Mouse (Mus musculus): ENCODE measurements around the gene Eps8.
"Not testable (repeated sequence)": the region's sequence is repeated elsewhere in the genome, so short reads cannot be mapped to it uniquely, and the experiment has no call there.

The Eps8 gene

GRCm38 (mm10) chr6:137512753-137513152 lies 141.9 kb downstream of the Eps8 start:
- no peak for DNase-seq (ENCODE audit: low read depth)

- DNase-seq (ENCODE audit: low read depth): no peak
Observed at GRCm38 (mm10) chr6:137509341-137510045, 145.2 kb downstream of the Eps8 start.

DNA sequence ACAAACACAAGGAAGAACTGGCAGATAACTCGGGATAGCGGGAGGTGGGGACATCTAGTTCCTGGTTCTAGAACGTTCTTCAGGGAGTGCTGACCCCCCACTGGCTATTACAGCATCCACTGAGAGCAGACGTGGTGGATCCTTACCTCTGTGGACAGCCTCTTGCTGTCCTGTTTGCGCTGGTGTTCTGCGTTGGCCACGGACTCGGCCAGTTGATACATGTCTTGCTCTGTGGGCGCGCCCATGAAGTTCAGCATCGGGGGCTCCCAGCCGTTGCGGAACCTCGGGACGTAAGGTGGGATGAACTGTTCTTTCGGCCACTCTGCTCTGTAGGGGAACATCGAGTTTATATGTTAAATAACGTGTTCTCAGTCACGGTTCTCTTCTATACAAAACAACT lies 145.7 kb downstream of the Eps8 start:
- DNase-seq (ENCODE audit: low read depth): no peak

DNA sequence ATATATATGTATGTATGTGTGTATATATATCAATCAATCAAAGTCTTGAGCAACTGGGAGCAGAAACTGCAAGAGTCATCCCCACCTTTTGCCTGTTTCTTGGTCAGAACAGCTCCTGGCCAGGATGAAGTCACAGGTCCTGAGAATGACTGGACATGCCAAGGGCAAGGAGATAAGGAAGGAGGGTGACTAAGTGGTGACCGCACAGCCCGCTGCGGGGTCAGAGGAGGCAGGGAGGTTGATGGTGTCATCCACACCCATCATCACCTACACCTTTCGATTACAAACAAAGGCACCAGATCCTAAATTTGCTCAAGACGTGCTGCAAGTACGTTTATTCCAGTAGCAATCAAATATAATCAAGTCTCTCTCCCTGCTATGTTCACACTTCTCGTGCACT lies 148.1 kb downstream of the Eps8 start:
- DNase-seq (ENCODE audit: low read depth): no peak

DNA sequence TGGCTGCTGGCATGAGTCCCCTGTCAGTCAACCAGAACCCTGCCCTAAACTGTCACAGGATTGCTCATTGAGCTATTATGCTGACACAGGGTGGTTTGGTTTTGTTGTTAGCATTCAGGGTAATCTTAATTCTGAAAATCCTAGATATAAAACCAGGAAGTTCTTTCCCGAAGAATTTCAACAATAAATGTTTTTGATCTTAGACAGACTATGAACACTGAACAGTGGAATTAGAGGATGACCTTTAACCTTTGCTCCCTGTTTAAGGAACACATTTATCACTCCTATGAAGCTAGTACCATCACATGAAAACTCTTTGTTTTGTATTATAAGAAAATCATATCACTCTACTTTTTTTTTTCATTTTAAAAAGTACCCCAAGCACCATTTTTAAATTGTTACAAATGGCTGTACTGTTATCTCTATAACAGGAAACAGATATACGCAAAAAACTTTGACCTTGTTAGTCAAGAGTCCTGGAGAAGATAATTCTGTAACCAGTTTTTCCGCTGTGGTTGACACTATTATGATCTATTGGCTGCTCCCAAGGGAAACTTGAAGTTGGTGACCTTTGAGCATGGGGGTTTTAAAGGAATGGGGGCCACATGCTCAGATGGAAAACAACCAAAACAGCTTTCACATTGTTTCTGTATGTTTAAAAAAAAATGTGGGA lies 149.0 kb downstream of the Eps8 start:
- DNase-seq (ENCODE audit: low read depth): no peak

DNA sequence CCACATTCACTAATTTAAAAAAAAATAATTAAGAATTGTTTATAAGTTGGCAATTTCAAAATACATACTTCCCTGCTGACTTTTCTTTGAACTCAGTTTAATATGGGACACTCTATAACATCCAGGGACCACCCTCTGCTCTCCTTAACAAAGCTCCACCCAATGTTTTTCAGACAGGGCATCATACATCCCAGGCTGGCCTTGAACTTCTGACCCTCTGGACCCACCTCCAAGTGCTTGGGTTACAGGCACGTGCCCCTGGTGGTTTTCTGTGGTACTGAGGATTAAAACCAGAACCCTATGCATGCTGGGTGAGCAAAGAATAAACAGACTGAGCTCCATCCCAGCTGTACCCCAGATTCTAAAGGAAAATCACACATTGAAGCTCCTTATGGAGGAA lies 150.6 kb downstream of the Eps8 start:
- DNase-seq (ENCODE audit: low read depth): no peak

DNA sequence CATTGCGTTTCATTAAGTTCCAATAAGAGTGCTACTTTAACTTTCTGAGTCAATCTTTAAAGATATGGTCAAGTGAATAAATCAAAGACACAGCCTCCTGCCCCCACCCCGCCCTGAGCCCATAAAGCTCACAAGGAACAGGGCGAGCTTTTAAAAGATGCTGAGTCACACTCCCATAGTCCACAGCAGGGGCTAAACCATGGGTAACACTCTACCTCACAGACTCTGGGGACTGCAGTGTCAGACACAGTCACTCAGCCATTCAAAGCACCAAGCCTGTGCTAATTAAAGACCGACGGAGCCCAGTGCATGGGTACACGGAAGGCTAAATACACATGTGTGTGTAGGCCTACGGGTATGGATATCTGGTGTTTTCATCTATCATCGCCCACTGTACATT lies 151.2 kb downstream of the Eps8 start:
- no peak for DNase-seq (ENCODE audit: low read depth)

DNA sequence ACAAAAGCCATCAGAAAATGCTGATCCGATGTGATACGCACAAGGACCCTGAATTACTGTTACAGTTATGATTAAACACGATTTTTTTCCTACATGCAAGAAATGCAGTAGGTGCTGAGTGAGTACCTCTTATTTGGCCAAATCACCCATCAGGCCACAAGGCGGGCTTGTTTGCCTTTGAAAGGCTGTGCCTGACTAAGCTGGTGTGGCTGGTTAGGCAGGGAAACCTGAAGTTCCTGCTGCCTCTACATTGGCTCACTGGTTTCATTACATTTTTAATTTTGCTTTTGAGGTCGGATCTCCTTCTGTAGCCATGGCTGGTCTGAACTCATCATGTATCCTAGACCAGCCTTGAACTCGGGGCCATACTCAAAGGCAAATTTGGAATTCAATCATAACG lies 151.7 kb downstream of the Eps8 start:
- no peak for DNase-seq (ENCODE audit: low read depth)

GRCm38 (mm10) chr6:137498781-137499180 lies 155.9 kb downstream of the Eps8 start:
- no peak for DNase-seq (ENCODE audit: low read depth)

DNA sequence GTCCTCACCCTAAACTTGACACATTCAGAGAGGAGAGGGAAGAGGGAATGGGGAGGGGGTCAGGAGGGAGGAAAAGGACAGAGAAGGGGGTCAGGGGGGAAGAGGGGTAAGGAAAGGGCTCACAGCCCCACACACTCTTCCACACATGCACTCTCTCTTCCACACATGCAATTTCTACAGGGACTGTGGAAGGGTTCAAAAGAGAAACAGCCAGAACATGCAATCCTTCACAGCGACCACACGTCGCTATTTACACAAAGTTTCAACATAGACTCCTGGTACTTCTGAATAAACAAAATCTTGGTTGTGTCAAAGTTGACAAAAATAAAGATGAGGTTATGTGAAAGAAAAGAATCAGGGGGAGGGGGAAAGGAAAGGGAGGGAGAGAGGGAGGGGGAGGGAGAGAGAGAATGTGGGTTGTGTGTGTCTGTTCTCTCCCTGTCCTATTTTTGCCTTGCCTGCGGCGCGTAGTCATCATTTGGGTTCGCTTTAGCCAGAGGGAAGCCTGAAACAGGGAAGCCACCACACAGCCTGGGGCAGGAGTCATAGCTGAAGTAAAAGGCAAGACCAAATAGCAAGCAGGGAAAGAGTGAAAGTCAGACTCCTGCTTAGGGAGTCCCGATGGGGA lies 157.4 kb downstream of the Eps8 start:
- DNase-seq (ENCODE audit: low read depth): no peak

GRCm38 (mm10) chr6:137496562-137496961 lies 158.1 kb downstream of the Eps8 start:
- no peak for DNase-seq (ENCODE audit: low read depth)

GRCm38 (mm10) chr6:137495233-137495632 lies 159.4 kb downstream of the Eps8 start:
- no peak for DNase-seq (ENCODE audit: low read depth)

DNA sequence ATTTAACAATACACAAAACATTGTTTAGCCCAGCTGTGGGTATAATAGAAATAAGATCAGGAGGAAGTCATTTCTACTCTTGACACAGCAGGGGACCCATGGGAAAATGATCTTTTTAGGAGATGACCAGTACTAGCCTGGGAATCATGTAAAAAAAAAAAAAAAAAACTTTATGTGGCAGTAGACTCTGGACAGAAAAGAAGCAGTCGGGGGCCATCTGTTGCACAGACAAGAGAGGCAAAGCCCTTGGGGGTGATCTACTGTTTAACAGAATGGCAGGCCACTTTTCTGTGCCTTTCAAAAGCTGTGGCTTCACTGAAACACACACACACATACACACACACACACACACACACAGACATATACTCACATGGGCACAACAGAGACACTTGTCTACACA lies 159.9 kb downstream of the Eps8 start:
- DNase-seq (ENCODE audit: low read depth): no peak

DNA sequence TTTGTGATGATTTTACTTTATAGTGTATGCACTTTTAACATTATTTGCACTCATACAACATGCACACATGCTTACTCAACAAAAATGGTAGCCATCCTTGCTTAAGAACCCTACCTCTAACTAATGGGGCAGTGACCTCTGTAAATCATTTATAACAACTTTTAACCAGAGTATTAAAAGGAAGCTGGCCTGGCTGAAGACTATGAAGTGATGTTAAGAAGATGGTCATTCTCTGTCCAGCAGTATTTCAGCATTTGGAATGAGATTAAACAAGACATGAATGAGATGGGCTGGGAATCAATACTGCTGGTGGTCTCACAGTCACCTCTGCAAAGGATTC lies 160.6 kb downstream of the Eps8 start:
- DNase-seq (ENCODE audit: low read depth): no peak

DNA sequence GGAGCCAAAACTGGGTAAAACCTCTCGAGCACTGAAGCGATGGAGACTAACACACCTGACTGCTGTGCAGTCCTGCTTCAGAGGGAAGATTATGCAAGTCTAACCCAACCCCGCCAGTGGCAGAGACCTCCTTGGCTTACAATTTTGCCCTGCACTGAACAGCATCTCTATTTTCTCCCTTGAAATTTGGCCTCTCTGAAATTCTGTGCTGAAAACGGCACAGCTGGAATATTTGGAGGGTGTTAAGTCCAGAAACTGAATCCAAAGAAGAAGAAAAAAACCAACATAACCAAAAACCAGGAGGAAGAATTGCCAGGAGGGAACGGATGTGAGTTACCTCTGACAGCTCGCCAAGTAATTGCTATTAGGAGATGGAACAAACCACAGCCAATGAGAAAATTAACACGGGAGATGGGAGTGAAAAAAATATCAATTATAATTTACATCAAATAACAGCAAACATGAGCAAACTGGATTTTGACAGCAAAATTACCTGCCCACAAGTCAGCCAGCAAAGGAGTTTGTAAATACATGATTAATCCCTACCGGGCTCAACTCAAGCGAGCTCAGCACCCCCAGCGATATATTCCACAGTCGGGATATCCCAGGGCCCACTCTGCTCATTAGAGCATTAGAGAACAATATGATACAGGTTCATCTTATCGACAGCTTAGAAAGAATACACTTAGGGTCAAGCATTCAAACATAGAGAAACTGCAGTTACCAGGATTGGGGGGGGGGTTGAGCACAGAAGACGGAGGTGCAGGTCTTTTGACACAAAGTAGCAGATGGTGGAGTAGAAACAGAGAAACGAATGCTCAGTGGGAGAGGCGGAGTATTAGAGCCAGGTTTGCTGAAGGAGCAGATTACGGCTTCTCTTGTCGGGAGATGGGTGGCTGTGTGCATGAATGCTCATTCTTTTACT lies 161.2 kb downstream of the Eps8 start:
- no peak for DNase-seq (ENCODE audit: low read depth)

DNA sequence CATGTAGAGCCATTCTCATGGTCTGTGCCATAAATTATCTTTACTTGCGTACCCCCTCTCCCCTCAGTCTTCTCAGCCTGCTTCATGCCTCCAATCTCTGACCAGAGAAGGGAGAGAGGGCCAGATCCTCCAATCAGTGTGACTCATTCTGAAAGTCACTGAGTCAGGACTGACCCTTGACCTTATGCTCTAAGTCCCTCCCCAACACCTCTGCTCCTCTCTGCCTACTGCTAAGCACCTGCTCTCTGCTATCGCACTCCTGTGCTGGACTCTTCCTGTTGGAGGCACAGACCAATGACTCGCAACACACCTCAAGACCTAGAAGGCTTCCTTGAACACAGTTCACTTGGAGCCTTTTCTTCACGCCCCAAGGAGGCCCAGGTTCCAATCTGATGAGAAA lies 162.1 kb downstream of the Eps8 start:
- no peak for DNase-seq (ENCODE audit: low read depth)

DNA sequence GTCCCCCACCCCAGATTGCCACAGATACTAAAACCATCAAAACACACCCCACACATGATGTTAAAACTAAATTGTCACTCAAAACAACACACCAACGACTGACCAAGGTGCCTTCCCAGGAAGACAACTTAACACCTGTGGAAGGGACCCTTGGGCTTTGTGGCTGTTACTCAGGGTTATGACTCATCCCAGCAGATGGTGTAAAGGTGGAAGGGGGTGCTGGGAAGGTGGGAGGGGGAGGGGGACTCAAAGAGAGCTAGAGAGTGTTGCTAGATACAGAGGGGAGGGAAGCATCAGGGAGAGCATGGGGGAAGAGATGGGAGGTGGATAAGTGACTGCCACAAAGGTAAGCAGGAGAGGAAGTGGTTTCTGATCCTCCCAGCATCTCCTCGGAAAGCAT lies 163.0 kb downstream of the Eps8 start:
- DNase-seq (ENCODE audit: low read depth): peak; percentile 22

GRCm38 (mm10) chr6:137490115-137490514 lies 164.6 kb downstream of the Eps8 start:
- no peak for DNase-seq (ENCODE audit: low read depth)

- no peak for DNase-seq (ENCODE audit: low read depth)
Observed at GRCm38 (mm10) chr6:137487443-137487842, 167.2 kb downstream of the Eps8 start.

DNA sequence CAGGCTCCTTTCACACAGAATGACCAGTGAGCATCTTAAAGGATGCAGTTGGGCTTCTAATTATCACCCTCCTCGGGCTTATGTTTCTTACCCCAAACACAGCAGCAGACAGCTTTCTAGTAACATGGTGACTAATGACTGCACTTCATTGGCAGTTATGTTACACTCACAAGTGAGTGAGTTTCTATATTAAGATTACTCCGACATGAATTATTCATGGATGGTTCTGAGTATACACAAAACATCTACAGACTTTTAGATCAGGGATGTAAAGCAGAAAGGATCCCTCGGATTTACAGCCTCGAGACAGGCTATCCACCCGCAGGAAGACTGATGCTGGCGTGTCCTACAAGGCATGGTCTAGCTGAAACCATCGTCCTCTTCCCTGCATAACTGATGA lies 171.8 kb downstream of the Eps8 start:
- no peak for DNase-seq (ENCODE audit: low read depth)

DNA sequence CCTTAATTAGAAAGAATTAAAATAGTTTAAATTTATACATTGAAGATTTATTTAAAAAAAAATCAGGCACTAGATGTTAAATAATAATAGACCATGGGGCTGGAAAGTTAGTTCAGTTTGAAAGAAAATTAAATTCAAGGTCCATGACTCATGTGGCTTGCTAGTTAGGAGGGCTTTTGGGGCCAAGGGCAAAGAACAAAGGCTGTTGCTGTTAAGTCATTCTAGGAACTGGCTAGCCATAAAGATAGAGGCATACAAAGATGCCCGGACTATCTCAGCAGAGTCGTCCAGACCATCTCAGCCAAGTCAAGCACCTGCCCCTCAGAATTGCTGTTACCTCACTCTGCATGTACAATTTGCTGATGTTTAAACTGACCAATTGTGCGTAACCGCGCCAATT lies 179.0 kb downstream of the Eps8 start:
- not testable (repeated sequence) for DNase-seq (ENCODE audit: low read depth)

DNA sequence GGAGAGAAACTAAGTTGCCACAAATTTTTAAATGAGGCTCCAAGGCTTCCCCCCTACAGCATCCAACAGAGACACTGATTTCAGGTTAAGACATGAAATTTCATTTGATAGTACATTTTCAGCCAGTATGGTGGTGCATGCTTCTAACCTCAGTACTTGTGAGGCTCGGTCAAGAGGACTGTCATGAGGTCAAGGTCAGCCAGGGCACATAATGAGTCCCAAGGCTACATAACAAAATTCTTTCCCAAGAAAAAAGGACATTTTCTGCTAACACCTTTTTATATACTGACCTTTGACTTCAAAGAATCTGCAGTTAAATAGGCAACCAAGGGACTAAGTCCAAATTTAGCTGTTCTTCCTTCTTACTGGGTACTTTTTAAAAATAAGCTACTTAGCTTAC lies 181.2 kb downstream of the Eps8 start:
- no peak for DNase-seq (ENCODE audit: low read depth)

DNA sequence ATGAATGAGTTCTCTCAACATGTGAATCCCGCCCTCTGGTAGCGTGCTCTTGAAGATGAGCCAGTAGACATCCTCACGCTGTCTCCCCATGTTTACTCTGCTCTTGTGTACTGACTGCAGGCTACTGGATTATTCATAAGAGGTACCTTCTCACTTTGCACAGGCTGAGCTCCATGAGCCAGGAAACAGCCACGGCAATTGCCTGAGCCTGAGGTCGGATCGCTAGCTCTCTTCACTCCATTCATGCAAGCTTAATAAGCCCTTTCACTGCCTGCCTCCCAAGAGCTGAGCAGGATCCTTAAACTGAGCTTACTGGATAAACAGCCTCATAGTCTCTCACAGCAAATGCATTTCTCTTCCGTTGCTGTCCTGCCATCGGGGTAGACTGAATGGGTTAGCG lies 182.5 kb downstream of the Eps8 start:
- no peak for DNase-seq (ENCODE audit: low read depth)

Measured in naive thymus-derived CD4-positive, alpha-beta T cell, adult 2 months (primary cell).